Mouse (Mus musculus): Measurements from ENCODE around the gene Ubc.

- TF ChIP-seq CTCF (IDR thresholded peaks at IDR 0.05; ENCODE audit: low read depth) = no peak
- no peak for TF ChIP-seq EP300 (IDR thresholded peaks at IDR 0.05; ENCODE audit: low read depth)
These were observed 12.5 kb upstream of the Ubc start for GRCm38 (mm10) chr5:125402476-125402875.
